Mouse (Mus musculus): Measurements from ENCODE around the gene Ticrr. TPM values are rescaled to one million over a fixed set of nuclear protein-coding genes. Genes with fewer than 3 reads are reported as not detected.
A peak's percentile ranks its signal among the peaks of the same experiment; 100 is the strongest.

Gene Ticrr
- polyA plus RNA-seq, 1 experiment: 5.0 TPM

GRCm38 (mm10) chr7:79647233-79647632, 12.8 kb upstream of the Ticrr start:
- Histone ChIP-seq H3K36me3 (ENCODE audit: control insufficient read depth, insufficient read depth) (no peaks in the 10 kb centered on the region), H3ac (ENCODE audit: control insufficient read depth, insufficient read length, low read depth) (no peak overlapping the region)

DNA sequence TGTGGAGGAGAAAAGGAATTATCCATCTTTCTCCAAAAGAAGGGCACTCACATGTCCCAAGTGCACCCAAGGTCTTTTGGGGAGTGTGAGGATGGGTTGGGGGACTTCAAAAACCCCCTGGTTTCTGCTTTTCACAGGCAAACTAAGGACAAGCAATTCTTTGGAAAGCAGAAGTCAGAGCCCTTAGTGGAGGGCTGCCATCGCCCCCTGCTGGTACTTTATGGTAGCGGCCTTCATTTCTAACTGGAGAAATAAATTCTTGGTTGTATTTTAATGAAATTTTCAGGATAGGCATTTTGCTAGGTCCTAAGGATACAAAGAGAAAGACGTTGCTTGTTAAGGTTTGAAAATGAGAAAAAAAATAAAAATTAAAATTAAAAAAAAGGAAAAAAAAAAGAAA, 11.0 kb upstream of the Ticrr start:
- H3K4me3 ChIP-seq (ENCODE audit: insufficient read depth, poor library complexity, severe bottlenecking): no peak overlapping the region
- peaks cover 6% of the 10 kb centered on the region for H3K27me3 ChIP-seq (ENCODE audit: control insufficient read depth, insufficient read depth, insufficient read length)
- TF ChIP-seq CTCF (IDR thresholded peaks at IDR 0.05; ENCODE audit: control insufficient read depth, insufficient read depth, insufficient read length) (peak; percentile 20), MYOG (IDR thresholded peaks at IDR 0.05; ENCODE audit: control insufficient read depth, extremely low read depth, insufficient read length) (no peak)
- no peaks in the 10 kb centered on the region for H3K79me2 ChIP-seq (ENCODE audit: control insufficient read depth, insufficient read depth)
- no peak overlapping the region for H3ac ChIP-seq (ENCODE audit: control insufficient read depth, insufficient read length, low read depth)
- no peaks in the 10 kb centered on the region for H3K36me3 ChIP-seq (ENCODE audit: control insufficient read depth, insufficient read depth)
- no peaks in the 10 kb centered on the region for H3K79me3 ChIP-seq (ENCODE audit: low read depth)

More at GRCm38 (mm10) chr7:79647233-79647632, 12.8 kb upstream of the Ticrr start:
- Histone ChIP-seq H3K79me2 (ENCODE audit: control insufficient read depth, insufficient read depth) (no peaks in the 10 kb centered on the region), H3K4me3 (ENCODE audit: insufficient read depth, poor library complexity, severe bottlenecking) (no peak overlapping the region), H3K27me3 (ENCODE audit: control insufficient read depth, insufficient read depth, insufficient read length) (peaks cover 6% of the 10 kb centered on the region), H3K79me3 (ENCODE audit: low read depth) (no peaks in the 10 kb centered on the region)
- TF ChIP-seq MAX (IDR thresholded peaks at IDR 0.05): no peak
- no peak for TF ChIP-seq USF1 (IDR thresholded peaks at IDR 0.05; ENCODE audit: low read depth)
- no peak for TF ChIP-seq MYOD1 (IDR thresholded peaks at IDR 0.05; ENCODE audit: control insufficient read depth, insufficient read length, low read depth)
- TF ChIP-seq CEBPB (IDR thresholded peaks at IDR 0.05; ENCODE audit: low read depth): no peak

DNA sequence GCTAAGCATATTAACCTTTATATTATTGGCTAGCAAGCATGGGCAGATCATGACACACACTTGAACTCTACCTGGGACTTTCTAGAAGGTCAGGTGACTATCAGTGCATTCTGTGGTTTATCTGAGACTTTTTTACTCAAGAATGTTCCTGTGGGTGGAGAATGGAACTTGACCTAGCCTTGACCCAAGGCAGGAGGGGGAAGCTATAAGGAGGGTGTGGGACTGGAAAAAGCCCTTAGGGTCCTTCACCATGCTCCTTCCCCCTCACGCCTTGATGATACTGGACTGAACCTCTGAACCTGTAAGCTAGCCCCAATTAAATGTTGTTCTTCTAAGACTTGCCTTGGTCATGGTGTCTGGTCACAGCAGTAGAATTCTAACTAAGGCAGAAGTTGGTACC, 5.8 kb upstream of the Ticrr start:
- Histone ChIP-seq H3K79me2 (ENCODE audit: control insufficient read depth, insufficient read depth) (no peaks in the 10 kb centered on the region), H3K27me3 (ENCODE audit: control insufficient read depth, insufficient read depth, insufficient read length) (no peaks in the 10 kb centered on the region), H3K4me3 (ENCODE audit: insufficient read depth, poor library complexity, severe bottlenecking) (no peak overlapping the region), H3K36me3 (ENCODE audit: control insufficient read depth, insufficient read depth) (no peaks in the 10 kb centered on the region), H3ac (ENCODE audit: control insufficient read depth, insufficient read length, low read depth) (no peak overlapping the region), H3K79me3 (ENCODE audit: low read depth) (no peaks in the 10 kb centered on the region)
- TF ChIP-seq FOSL1 (IDR thresholded peaks at IDR 0.05; ENCODE audit: insufficient read depth, low read length, poor library complexity, severe bottlenecking) (no peak), CTCF (IDR thresholded peaks at IDR 0.05; ENCODE audit: control insufficient read depth, insufficient read depth, insufficient read length) (no peak), USF1 (IDR thresholded peaks at IDR 0.05; ENCODE audit: low read depth) (no peak), MAX (IDR thresholded peaks at IDR 0.05) (no peak), CEBPB (IDR thresholded peaks at IDR 0.05; ENCODE audit: low read depth) (no peak)

GRCm38 (mm10) chr7:79654586-79654985, 5.4 kb upstream of the Ticrr start:
- no peaks in the 10 kb centered on the region for H3K36me3 ChIP-seq (ENCODE audit: control insufficient read depth, insufficient read depth)
- H3ac ChIP-seq (ENCODE audit: control insufficient read depth, insufficient read length, low read depth): no peak overlapping the region
- H3K27me3 ChIP-seq (ENCODE audit: control insufficient read depth, insufficient read depth, insufficient read length): no peaks in the 10 kb centered on the region
- TF ChIP-seq MYOG (IDR thresholded peaks at IDR 0.05; ENCODE audit: control insufficient read depth, extremely low read depth, insufficient read length) (no peak), MAX (IDR thresholded peaks at IDR 0.05) (no peak), CTCF (IDR thresholded peaks at IDR 0.05; ENCODE audit: control insufficient read depth, insufficient read depth, insufficient read length) (no peak), USF1 (IDR thresholded peaks at IDR 0.05; ENCODE audit: low read depth) (no peak), MYOD1 (IDR thresholded peaks at IDR 0.05; ENCODE audit: control insufficient read depth, insufficient read length, low read depth) (no peak), CEBPB (IDR thresholded peaks at IDR 0.05; ENCODE audit: low read depth) (no peak), FOSL1 (IDR thresholded peaks at IDR 0.05; ENCODE audit: insufficient read depth, low read length, poor library complexity, severe bottlenecking) (no peak)
- H3K79me3 ChIP-seq (ENCODE audit: low read depth): no peaks in the 10 kb centered on the region
- H3K4me3 ChIP-seq (ENCODE audit: insufficient read depth, poor library complexity, severe bottlenecking): no peak overlapping the region
- H3K79me2 ChIP-seq (ENCODE audit: control insufficient read depth, insufficient read depth): no peaks in the 10 kb centered on the region

GRCm38 (mm10) chr7:79660291-79661150, 525 bp downstream of the Ticrr start:
- Histone ChIP-seq H3K36me3 (ENCODE audit: control insufficient read depth, insufficient read depth) (peaks cover 5% of the 10 kb centered on the region), H3K4me3 (ENCODE audit: insufficient read depth, poor library complexity, severe bottlenecking) (peak overlapping the region; percentile 78), H3K27me3 (ENCODE audit: control insufficient read depth, insufficient read depth, insufficient read length) (no peaks in the 10 kb centered on the region), H3ac (ENCODE audit: control insufficient read depth, insufficient read length, low read depth) (peak overlapping the region; percentile 93), H3K79me3 (ENCODE audit: low read depth) (peaks cover 38% of the 10 kb centered on the region), H3K79me2 (ENCODE audit: control insufficient read depth, insufficient read depth) (peaks cover 54% of the 10 kb centered on the region)
- TF ChIP-seq MYOG (IDR thresholded peaks at IDR 0.05; ENCODE audit: control insufficient read depth, extremely low read depth, insufficient read length): no peak
- no peak for TF ChIP-seq MYOD1 (IDR thresholded peaks at IDR 0.05; ENCODE audit: control insufficient read depth, insufficient read length, low read depth)
- no peak for TF ChIP-seq MAX (IDR thresholded peaks at IDR 0.05)
- TF ChIP-seq CEBPB (IDR thresholded peaks at IDR 0.05; ENCODE audit: low read depth): no peak
- TF ChIP-seq CTCF (IDR thresholded peaks at IDR 0.05; ENCODE audit: control insufficient read depth, insufficient read depth, insufficient read length): no peak
- TF ChIP-seq FOSL1 (IDR thresholded peaks at IDR 0.05; ENCODE audit: insufficient read depth, low read length, poor library complexity, severe bottlenecking): no peak
- TF ChIP-seq USF1 (IDR thresholded peaks at IDR 0.05; ENCODE audit: low read depth): no peak

DNA sequence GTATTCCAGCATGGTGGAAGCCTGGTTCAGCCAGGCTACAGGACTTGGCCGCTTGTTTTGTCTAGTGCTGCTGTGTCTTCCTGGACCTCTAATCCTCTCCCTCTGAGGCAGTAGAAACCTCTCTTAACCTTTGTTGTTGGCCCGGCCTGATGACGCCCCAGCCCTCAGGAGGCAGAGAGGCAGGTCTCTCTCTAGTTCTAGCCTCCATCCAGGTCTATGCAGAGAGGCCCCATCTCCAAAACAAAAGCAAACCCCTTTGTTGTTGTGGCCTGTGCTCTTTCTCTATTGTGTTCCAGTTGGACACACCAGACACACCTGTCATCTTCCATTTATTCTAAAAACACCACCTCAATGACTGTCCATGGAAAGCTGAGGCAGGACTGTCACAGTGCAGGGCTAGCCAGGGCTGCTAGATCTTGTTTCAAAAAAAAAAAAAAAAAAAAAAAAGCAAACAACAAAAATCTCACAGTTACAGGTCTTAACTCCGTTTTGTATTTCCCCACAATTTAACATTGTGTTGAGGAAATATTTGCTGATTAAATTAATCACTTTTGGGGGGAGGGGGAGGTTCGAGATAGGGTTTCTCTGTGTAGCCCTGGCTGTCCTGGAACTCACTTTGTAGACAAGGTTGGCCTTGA, 1.4 kb downstream of the Ticrr start:
- peaks cover 9% of the 10 kb centered on the region for H3K36me3 ChIP-seq (ENCODE audit: control insufficient read depth, insufficient read depth)
- no peak for TF ChIP-seq MYOD1 (IDR thresholded peaks at IDR 0.05; ENCODE audit: control insufficient read depth, insufficient read length, low read depth)
- TF ChIP-seq MYOG (IDR thresholded peaks at IDR 0.05; ENCODE audit: control insufficient read depth, extremely low read depth, insufficient read length): no peak

More for the DNA sequence above, 1.4 kb downstream of the Ticrr start:
- peaks cover 38% of the 10 kb centered on the region for H3K79me3 ChIP-seq (ENCODE audit: low read depth)
- H3ac ChIP-seq (ENCODE audit: control insufficient read depth, insufficient read length, low read depth): peak overlapping the region; percentile 93
- H3K27me3 ChIP-seq (ENCODE audit: control insufficient read depth, insufficient read depth, insufficient read length): no peaks in the 10 kb centered on the region
- peak overlapping the region; percentile 78 for H3K4me3 ChIP-seq (ENCODE audit: insufficient read depth, poor library complexity, severe bottlenecking)
- H3K79me2 ChIP-seq (ENCODE audit: control insufficient read depth, insufficient read depth): peaks cover 57% of the 10 kb centered on the region

Data from C2C12 (cell line).